28 mouse cellular contexts compared by ENCODE assay signal in genomic region chr2:76631600-76631999, GRCm38 (mm10). TPM values are rescaled to one million over a fixed set of nuclear protein-coding genes. Genes with fewer than 3 reads are reported as not detected.
DNase-seq lines count a peak whose midpoint lies in the region; ATAC-seq and TF ChIP-seq lines count a peak whose summit lies in the region.
"Had no signal": no experiment of that assay in that cellular context is flagged by ENCODE, and none has a peak within 500 bp of the region (broad histone marks: within the 10 kb centered on the region; RNA-seq: fewer than 3 reads in every experiment).

No protein-coding gene starts in this region.

- H3K4me2 ChIP-seq in liver, embryonic 11.5 days = no peak overlapping the region
- H3K4me2 ChIP-seq: forebrain, embryonic 15.5 days; hindbrain, embryonic 13.5 days had no signal

- no peak overlapping the region for H3K27ac ChIP-seq in liver, adult 2 months (replicated peaks; ENCODE audit: insufficient read depth, low read depth, low read length)
- no peak overlapping the region for H3K27ac ChIP-seq in liver, embryonic 11.5 days (ENCODE audit: low read depth, low read length)
- peak overlapping the region; percentile 83 for H3K27ac ChIP-seq in small intestine, adult 2 months (ENCODE audit: insufficient read depth, low read depth, low read length)
- H3K27ac ChIP-seq: forebrain, embryonic 15.5 days; heart, embryonic 10.5 days; hindbrain, embryonic 13.5 days; hindbrain, postnatal 0 days had no signal

- H3K4me3 ChIP-seq in liver, adult 2 months (ENCODE audit: insufficient read depth, low read depth, low read length) = no peak overlapping the region
- no peak overlapping the region for H3K4me3 ChIP-seq in liver, embryonic 11.5 days (ENCODE audit: low read depth, low read length)
- no peak overlapping the region for H3K4me3 ChIP-seq in small intestine, adult 2 months (ENCODE audit: low read depth, low read length)
- H3K4me3 ChIP-seq: erythroblast, embryonic 14.5 days; forebrain, embryonic 15.5 days; heart, embryonic 10.5 days; hindbrain, embryonic 13.5 days had no signal

- TF ChIP-seq POLR2A in liver, adult 2 months (IDR thresholded peaks at IDR 0.05; ENCODE audit: extremely low read depth, insufficient read depth, low read length) = no peak
- TF ChIP-seq POLR2A in small intestine, adult 2 months (IDR thresholded peaks at IDR 0.05; ENCODE audit: low read depth, low read length) = no peak

- H3K27me3 ChIP-seq in liver, adult 2 months (ENCODE audit: control insufficient read depth, insufficient read depth, low read length) = no peaks in the 10 kb centered on the region
- H3K27me3 ChIP-seq in liver, embryonic 11.5 days (replicated peaks; ENCODE audit: control insufficient read depth, insufficient read depth, low read length) = no peaks in the 10 kb centered on the region
- H3K27me3 ChIP-seq in small intestine, adult 2 months (ENCODE audit: control insufficient read depth, insufficient read depth, low read length) = no peaks in the 10 kb centered on the region
- H3K27me3 ChIP-seq: forebrain, embryonic 15.5 days; hindbrain, embryonic 13.5 days had no signal

- H3K79me2 ChIP-seq in liver, adult 2 months (ENCODE audit: control insufficient read depth, insufficient read depth, low read length) = no peaks in the 10 kb centered on the region

- H3K9ac ChIP-seq in liver, adult 2 months (ENCODE audit: low read depth, low read length) = no peak overlapping the region
- H3K9ac ChIP-seq in liver, embryonic 11.5 days (ENCODE audit: low read depth, low read length) = no peak overlapping the region
- H3K9ac ChIP-seq: forebrain, embryonic 15.5 days; hindbrain, embryonic 13.5 days had no signal

- no peak for TF ChIP-seq CTCF in liver, adult 2 months (IDR thresholded peaks at IDR 0.05; ENCODE audit: low read depth, low read length)
- no peak for TF ChIP-seq CTCF in small intestine, adult 2 months (IDR thresholded peaks at IDR 0.05; ENCODE audit: extremely low read depth, insufficient read length, insufficient replicate concordance, low read depth, low read length)

- H3K4me1 ChIP-seq in liver, adult 2 months (ENCODE audit: control insufficient read depth, insufficient read depth, low read length) = no peaks in the 10 kb centered on the region
- H3K4me1 ChIP-seq in liver, embryonic 11.5 days (replicated peaks; ENCODE audit: control insufficient read depth, insufficient read depth, low read length) = no peaks in the 10 kb centered on the region
- peaks cover 9% of the 10 kb centered on the region for H3K4me1 ChIP-seq in small intestine, adult 2 months (ENCODE audit: control insufficient read depth, insufficient read depth, insufficient read length, low read length)
- H3K4me1 ChIP-seq: forebrain, embryonic 15.5 days; heart, embryonic 10.5 days; hindbrain, embryonic 13.5 days had no signal

- H3K9me3 ChIP-seq in liver, embryonic 11.5 days (ENCODE audit: control insufficient read depth, low read length) = no peaks in the 10 kb centered on the region
- H3K9me3 ChIP-seq: forebrain, embryonic 15.5 days; G1E; hindbrain, embryonic 13.5 days had no signal

- DNase-seq in adrenal gland, adult 2 months = peak; percentile 17
- DNase-seq in adrenal gland, postnatal 4 days (ENCODE audit: low spot score in 2 of 2) = no peak
- DNase-seq in heart, adult 11 months = peak; percentile 42
- DNase-seq in heart, postnatal 4 days = no peak
- DNase-seq in liver, adult 2 months (ENCODE audit: extremely low read depth, low read depth, low spot score) = peak; percentile 10
- DNase-seq in liver, embryonic 11.5 days (ENCODE audit: low spot score) = no peak
- no peak for DNase-seq in layer of hippocampus, adult 9-10 months (ENCODE audit: low spot score)
- DNase-seq: adrenal gland, postnatal 25 days; B cell, adult 2 months; cerebellum, adult 18-20 months; cerebellum, adult 9-11 months; cerebellum, postnatal 36 days; gastrocnemius, postnatal 36 days; heart, adult 18-20 months; heart, postnatal 10 days had no signal

- peaks cover 53% of the 10 kb centered on the region for H3K36me3 ChIP-seq in liver, adult 2 months (ENCODE audit: control insufficient read depth, insufficient read depth, low read length)
- peaks cover 15% of the 10 kb centered on the region for H3K36me3 ChIP-seq in liver, embryonic 11.5 days (ENCODE audit: control insufficient read depth, insufficient read depth, low read length)
- H3K36me3 ChIP-seq in small intestine, adult 2 months (ENCODE audit: control insufficient read depth, insufficient read depth, low read length) = peaks cover 45% of the 10 kb centered on the region

- ATAC-seq in liver, embryonic 11.5 days (replicated peaks; ENCODE audit: low FRiP score) = no peak
- ATAC-seq: activated CD4-positive, CD25-positive, alpha-beta regulatory T cell, adult 4 months; CD4-positive, CD25-positive, alpha-beta regulatory T cell, adult 4 months; forebrain, embryonic 15.5 days; hindbrain, postnatal 0 days had no signal

- 84% methylated on average over 4 of the region's 4 CpGs for WGBS in liver, adult 2 months
- 91% methylated on average over 4 of the region's 4 CpGs for WGBS in liver, embryonic 11.5 days
- WGBS in small intestine, adult 2 months = 49% methylated on average over 4 of the region's 4 CpGs

RNA-seq across cellular contexts. Expression of gene Prkra, which starts 16.2 kb away (rescaled TPM):
- 10 to 100 TPM; 21.0 to 25.2 TPM for total RNA-seq in adrenal gland, adult 2 months (2021)
- 19.8 and 21.3 TPM in 2 replicates for polyA plus RNA-seq in adrenal gland, adult 2 months (2012; rRNA removed)
- 10 to 100 TPM; 41.3 to 43.8 TPM for total RNA-seq in adrenal gland, postnatal 4 days (2021)
- total RNA-seq in heart, postnatal 4 days (2021) = 10 to 100 TPM; 20.7 to 22.6 TPM
- total RNA-seq in liver, adult 2 months (2014; rRNA removed) = 24.8 and 26.9 TPM in 2 replicates
- polyA plus RNA-seq in liver, adult 2 months (2012; rRNA removed) = 11.2 and 12.0 TPM in 2 replicates
- 26.7 and 30.3 TPM in 2 replicates for polyA plus RNA-seq in liver, embryonic 11.5 days (2014; fragmentation: Nextera tagmentation; extraction: Ambion mirVana)
- 7.9 and 15.5 TPM in 2 replicates for polyA plus RNA-seq in small intestine, adult 2 months (2012; rRNA removed)

RNA-seq across cellular contexts. Expression of gene Pjvk, which starts 16.7 kb away (rescaled TPM):
- under 1 TPM in 1 of 2 experiments, not detected in 1; 0.24 TPM for total RNA-seq in adrenal gland, adult 2 months (2021)
- polyA plus RNA-seq in adrenal gland, adult 2 months (2012; rRNA removed) = not detected in 2 replicates
- total RNA-seq in adrenal gland, postnatal 4 days (2021) = 1 to 10 TPM in 1 of 2 experiments, under 1 TPM in 1; 0.64 to 1.7 TPM
- total RNA-seq in heart, postnatal 4 days (2021) = not detected
- total RNA-seq in liver, adult 2 months (2014; rRNA removed) = not detected in 2 replicates
- not detected in 2 replicates for polyA plus RNA-seq in liver, adult 2 months (2012; rRNA removed)
- polyA plus RNA-seq in liver, embryonic 11.5 days (2014; fragmentation: Nextera tagmentation; extraction: Ambion mirVana) = 0.18 TPM in 1 of 2 replicates, not detected in the other
- polyA plus RNA-seq in small intestine, adult 2 months (2012; rRNA removed) = not detected in 2 replicates
- total RNA-seq: adrenal gland, postnatal 25 days; gastrocnemius, adult 8-10 months; gastrocnemius, postnatal 36 days; heart, adult 18-20 months; hematopoietic stem cell, adult 5-6 weeks had no signal
- polyA plus RNA-seq: activated CD4-positive, CD25-positive, alpha-beta regulatory T cell, adult 4 months; CD4-positive, CD25-positive, alpha-beta regulatory T cell, adult 4 months; embryonic facial prominence, embryonic 14.5 days; erythroblast, embryonic 14.5 days; G1E; heart, embryonic 14.5 days had no signal

RNA-seq across cellular contexts. Expression of gene Fkbp7, which starts 41.3 kb away (rescaled TPM):
- 10 to 100 TPM; 22.8 to 33.6 TPM for total RNA-seq in adrenal gland, adult 2 months (2021)
- 0.21 and 0.57 TPM in 2 replicates for polyA plus RNA-seq in adrenal gland, adult 2 months (2012; rRNA removed)
- 10 to 100 TPM; 38.5 to 43.3 TPM for total RNA-seq in adrenal gland, postnatal 4 days (2021)
- 10 to 100 TPM; 23.8 to 30.0 TPM for total RNA-seq in heart, postnatal 4 days (2021)
- total RNA-seq in liver, adult 2 months (2014; rRNA removed) = 4.4 and 9.5 TPM in 2 replicates
- 0.71 and 1.1 TPM in 2 replicates for polyA plus RNA-seq in liver, adult 2 months (2012; rRNA removed)
- 13.6 and 19.5 TPM in 2 replicates for polyA plus RNA-seq in liver, embryonic 11.5 days (2014; fragmentation: Nextera tagmentation; extraction: Ambion mirVana)
- polyA plus RNA-seq in small intestine, adult 2 months (2012; rRNA removed) = 0.14 TPM in 1 of 2 replicates, not detected in the other

RNA-seq across cellular contexts. Expression of gene Plekha3, which starts 43.5 kb away (rescaled TPM):
- total RNA-seq in adrenal gland, adult 2 months (2021) = 10 to 100 TPM; 45.2 to 57.6 TPM
- 15.2 and 16.6 TPM in 2 replicates for polyA plus RNA-seq in adrenal gland, adult 2 months (2012; rRNA removed)
- 10 to 100 TPM; 35.9 to 37.7 TPM for total RNA-seq in adrenal gland, postnatal 4 days (2021)
- 10 to 100 TPM; 21.5 to 22.5 TPM for total RNA-seq in heart, postnatal 4 days (2021)
- total RNA-seq in liver, adult 2 months (2014; rRNA removed) = 13.5 and 14.3 TPM in 2 replicates
- 7.4 and 9.3 TPM in 2 replicates for polyA plus RNA-seq in liver, adult 2 months (2012; rRNA removed)
- 9.5 and 12.4 TPM in 2 replicates for polyA plus RNA-seq in liver, embryonic 11.5 days (2014; fragmentation: Nextera tagmentation; extraction: Ambion mirVana)
- 3.9 and 9.2 TPM in 2 replicates for polyA plus RNA-seq in small intestine, adult 2 months (2012; rRNA removed)

Comparison
In these comparisons a context has a peak if more than half of its experiments do, and no peak if none do; other contexts are left out.
1. DNase-seq: peak in adrenal gland, adult 2 months (single experiment), heart, adult 11 months (single experiment) and liver, adult 2 months (single experiment); none in adrenal gland, postnatal 4 days (0 of 2), heart, postnatal 4 days (single experiment), liver, embryonic 11.5 days (single experiment) and layer of hippocampus, adult 9-10 months (single experiment).